Comparison of ENCODE assay signal across 10 mouse cellular contexts in genomic region chr6:88236513-88236912, GRCm38 (mm10). TPM values are rescaled to one million over a fixed set of nuclear protein-coding genes. Genes with fewer than 3 reads are reported as not detected.
DNase-seq lines count a peak whose midpoint lies in the region; ATAC-seq and TF ChIP-seq lines count a peak whose summit lies in the region.
"Had no signal": no experiment of that assay in that cellular context is flagged by ENCODE, and none has a peak within 500 bp of the region (broad histone marks: within the 10 kb centered on the region; RNA-seq: fewer than 3 reads in every experiment).

No protein-coding gene starts in this region.

- no peaks in the 10 kb centered on the region for H3K9me3 ChIP-seq in kidney, embryonic 15.5 days (replicated peaks)
- H3K9me3 ChIP-seq in forebrain, embryonic 15.5 days, result no peaks in the 10 kb centered on the region
- no peaks in the 10 kb centered on the region for H3K9me3 ChIP-seq in midbrain, embryonic 12.5 days
- H3K9me3 ChIP-seq: G1E had no signal

- no peak for DNase-seq in kidney, adult 2 months
- DNase-seq in brain, embryonic 14.5 days (ENCODE audit: low read depth), result peak; percentile 22
- no peak for DNase-seq in gastrocnemius, adult 2 months
- DNase-seq in spleen, adult 18-20 months, result no peak
- DNase-seq in urinary bladder, postnatal 10 days (ENCODE audit: low spot score), result no peak

- TF ChIP-seq POLR2A in kidney, adult 2 months (IDR thresholded peaks at IDR 0.05; ENCODE audit: low read depth, low read length), result no peak
- no peak for TF ChIP-seq POLR2A in brain, embryonic 14.5 days (IDR thresholded peaks at IDR 0.05; ENCODE audit: borderline replicate concordance, extremely low read depth, insufficient read depth, insufficient read length, poor library complexity, severe bottlenecking)

- no peak overlapping the region for H3K27ac ChIP-seq in kidney, embryonic 15.5 days
- H3K27ac ChIP-seq in kidney, adult 2 months (ENCODE audit: insufficient read depth, low read depth, low read length), result no peak overlapping the region
- H3K27ac ChIP-seq in forebrain, embryonic 15.5 days (replicated peaks), result no peak overlapping the region
- H3K27ac ChIP-seq in midbrain, embryonic 12.5 days (replicated peaks), result peak overlapping the region; percentile 69
- no peak overlapping the region for H3K27ac ChIP-seq in gastrocnemius, adult 2 months

- peak overlapping the region; percentile 45; the same call in 1 of the 2 replicates for H3K4me2 ChIP-seq in kidney, embryonic 15.5 days
- H3K4me2 ChIP-seq in forebrain, embryonic 15.5 days (replicated peaks), result peak overlapping the region; percentile 32
- peak overlapping the region; percentile 50 for H3K4me2 ChIP-seq in midbrain, embryonic 12.5 days (replicated peaks)

- H3K4me3 ChIP-seq in kidney, embryonic 15.5 days (replicated peaks), result no peak overlapping the region
- H3K4me3 ChIP-seq in kidney, adult 2 months (ENCODE audit: insufficient read depth, low read depth, low read length), result no peak overlapping the region
- H3K4me3 ChIP-seq in forebrain, embryonic 15.5 days, result no peak overlapping the region
- 0 out of 2 replicates have a peak overlapping the region, but pooled peaks have one; percentile 25 for H3K4me3 ChIP-seq in midbrain, embryonic 12.5 days
- H3K4me3 ChIP-seq in gastrocnemius, adult 2 months, result no peak overlapping the region

- no peak for TF ChIP-seq CTCF in kidney, adult 2 months (conservative IDR thresholded peaks at IDR 0.05; ENCODE audit: insufficient read depth, insufficient read length, low read depth, low read length)
- TF ChIP-seq CTCF in brain, embryonic 14.5 days (IDR thresholded peaks at IDR 0.05; ENCODE audit: borderline replicate concordance, extremely low read depth, insufficient read depth, insufficient read length), result no peak
- TF ChIP-seq CTCF in gastrocnemius, adult 2 months (IDR thresholded peaks at IDR 0.05), result no peak

- intact Hi-C loops in gastrocnemius, adult 2 months (cut with DNase I), result no loop called here

- H3K36me3 ChIP-seq in kidney, embryonic 15.5 days, result no peaks in the 10 kb centered on the region
- no peaks in the 10 kb centered on the region for H3K36me3 ChIP-seq in kidney, adult 2 months (ENCODE audit: control insufficient read depth, insufficient read depth, low read length)
- no peaks in the 10 kb centered on the region for H3K36me3 ChIP-seq in forebrain, embryonic 15.5 days
- H3K36me3 ChIP-seq in midbrain, embryonic 12.5 days, result no peaks in the 10 kb centered on the region
- H3K36me3 ChIP-seq: G1E had no signal

- H3K27me3 ChIP-seq in kidney, embryonic 15.5 days, result peaks cover 60% of the 10 kb centered on the region
- no peaks in the 10 kb centered on the region for H3K27me3 ChIP-seq in kidney, adult 2 months (replicated peaks; ENCODE audit: control insufficient read depth, insufficient read depth, low read length)
- 0 out of 2 replicates have a peak, but pooled peaks cover 4% of the 10 kb centered on the region for H3K27me3 ChIP-seq in forebrain, embryonic 15.5 days
- H3K27me3 ChIP-seq in midbrain, embryonic 12.5 days, result peaks cover 76% of the 10 kb centered on the region

- 19% methylated on average over 7 of the region's 7 CpGs for WGBS in kidney, embryonic 15.5 days
- 39% methylated on average over 7 of the region's 7 CpGs for WGBS in kidney, adult 2 months
- 9% methylated on average over 7 of the region's 7 CpGs for WGBS in forebrain, embryonic 15.5 days
- WGBS in midbrain, embryonic 12.5 days, result 11% methylated on average over 7 of the region's 7 CpGs

- no peak overlapping the region for H3K9ac ChIP-seq in kidney, embryonic 15.5 days
- no peak overlapping the region for H3K9ac ChIP-seq in forebrain, embryonic 15.5 days (replicated peaks)
- H3K9ac ChIP-seq in midbrain, embryonic 12.5 days (replicated peaks), result peak overlapping the region; percentile 50

- peaks cover 34% of the 10 kb centered on the region for H3K4me1 ChIP-seq in kidney, embryonic 15.5 days
- H3K4me1 ChIP-seq in kidney, adult 2 months (ENCODE audit: control insufficient read depth, insufficient read depth, low read length), result no peaks in the 10 kb centered on the region
- H3K4me1 ChIP-seq in forebrain, embryonic 15.5 days, result peaks cover 11% of the 10 kb centered on the region
- H3K4me1 ChIP-seq in midbrain, embryonic 12.5 days, result peaks cover 14% of the 10 kb centered on the region

- ATAC-seq in kidney, embryonic 15.5 days (replicated peaks; ENCODE audit: low FRiP score), result no peak
- peak; percentile 31; the same call in 1 of the 2 replicates for ATAC-seq in forebrain, embryonic 15.5 days (replicated peaks)
- ATAC-seq in midbrain, embryonic 12.5 days (ENCODE audit: low FRiP score, low read depth), result peak; percentile 45

RNA-seq across cellular contexts. Expression of gene Dnajb8, which starts 14.4 kb away (rescaled TPM):
- not detected in 2 replicates for polyA plus RNA-seq in kidney, embryonic 15.5 days (2015; fragmentation: Nextera tagmentation; extraction: Ambion mirVana)
- 0.10 TPM in 1 of 2 replicates, not detected in the other for polyA plus RNA-seq in kidney, adult 2 months (2012; rRNA removed)
- polyA plus RNA-seq in brain, embryonic 14.5 days (2012; rRNA removed), result not detected in 2 replicates
- not detected in 2 replicates for polyA plus RNA-seq in forebrain, embryonic 15.5 days (2015; fragmentation: Nextera tagmentation; extraction: Ambion mirVana)
- polyA plus RNA-seq in midbrain, embryonic 12.5 days (2016; fragmentation: Nextera tagmentation; extraction: Ambion mirVana), result not detected in 2 replicates
- total RNA-seq in gastrocnemius, adult 2 months (2021), result not detected
- polyA plus RNA-seq: G1E; spleen, adult 2 months had no signal

RNA-seq across cellular contexts. Expression of gene Gata2, which starts 42.8 kb away (rescaled TPM):
- polyA plus RNA-seq in kidney, embryonic 15.5 days (2015; fragmentation: Nextera tagmentation; extraction: Ambion mirVana), result 42.1 and 59.5 TPM in 2 replicates
- 36.9 and 37.4 TPM in 2 replicates for polyA plus RNA-seq in kidney, adult 2 months (2012; rRNA removed)
- polyA plus RNA-seq in brain, embryonic 14.5 days (2012; rRNA removed), result 11.4 and 15.6 TPM in 2 replicates
- polyA plus RNA-seq in forebrain, embryonic 15.5 days (2015; fragmentation: Nextera tagmentation; extraction: Ambion mirVana), result 2.1 and 2.7 TPM in 2 replicates
- 38.7 and 45.5 TPM in 2 replicates for polyA plus RNA-seq in midbrain, embryonic 12.5 days (2016; fragmentation: Nextera tagmentation; extraction: Ambion mirVana)
- 1 to 10 TPM; 4.4 to 9.9 TPM for total RNA-seq in gastrocnemius, adult 2 months (2021)
